Mouse (Mus musculus) v-Abl transformed pro-B cells (cell line): ENCODE results near the gene Tfip11.

ENCODE experiments used
- in situ Hi-C, 2 experiments: fragments of 400-800 bp; cut with MboI; formaldehyde crosslinking; loops; one replicate each; pipeline ENCODE4 v1.15.1; 2025; ENCODE audit not compliant: unreplicated experiment in 2 of 2

Tfip11 gene

DNA sequence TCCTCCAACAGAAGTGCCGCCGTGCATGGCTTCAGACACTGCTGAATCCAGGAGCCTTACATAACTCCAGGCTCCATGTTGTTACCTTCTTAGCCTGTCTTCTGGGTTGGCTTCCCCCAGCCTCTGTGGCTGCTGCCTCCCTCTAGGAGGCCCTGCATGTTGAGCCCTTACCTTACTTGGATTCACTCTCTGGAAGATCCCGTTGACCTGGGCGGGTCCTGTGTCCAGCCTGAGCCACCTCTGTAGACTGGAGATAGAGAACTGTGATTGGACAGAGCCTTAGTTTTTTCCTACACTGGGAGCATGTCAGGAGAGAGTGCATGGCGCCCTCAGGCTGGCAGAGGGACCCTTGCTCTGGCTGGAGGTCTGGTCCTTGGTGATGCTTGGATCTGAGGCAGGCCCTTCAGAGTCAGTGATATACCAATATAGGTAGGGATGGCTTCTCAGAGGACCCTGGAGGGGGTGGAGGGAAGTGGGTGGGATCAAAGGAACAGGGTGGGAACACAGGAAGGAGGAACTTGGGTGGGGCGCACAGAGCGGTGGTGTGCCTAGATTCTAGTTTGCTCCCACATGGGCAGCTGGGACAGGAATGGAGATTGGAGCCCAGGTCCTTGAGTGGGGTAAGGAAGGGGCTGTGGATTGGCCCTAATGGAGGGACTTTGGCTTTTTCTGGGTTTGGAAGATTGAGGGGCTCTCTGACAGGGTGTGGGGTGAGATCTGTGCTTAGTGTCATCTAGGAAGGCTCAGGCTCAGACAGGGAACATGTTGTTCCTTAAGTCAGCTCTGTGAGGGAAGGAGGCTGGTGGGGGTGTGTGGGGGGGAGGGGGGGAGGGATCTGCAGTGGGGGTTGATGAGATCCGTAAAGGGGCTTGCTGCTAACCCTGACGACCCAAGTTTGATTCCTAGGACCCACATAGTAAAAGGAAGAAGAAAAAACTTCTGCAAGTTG lies 37.7 kb upstream of the Tfip11 start:
- in situ Hi-C loops: loop anchor here (5.0 to 25.0 kb wide), 3 partner anchors 34 to 1499 kb away; no protein-coding TSS in a partner anchor

- in situ Hi-C loops: loop anchor here (5.0 to 25.0 kb wide), 3 partner anchors 33 to 1498 kb away; no protein-coding TSS in a partner anchor
Observed at GRCm38 (mm10) chr5:112289236-112289635, 36.9 kb upstream of the Tfip11 start.

GRCm38 (mm10) chr5:112289819-112290535 lies 36.2 kb upstream of the Tfip11 start:
- in situ Hi-C loops: loop anchor here (5.0 to 25.0 kb wide), 3 partner anchors 32 to 1497 kb away; no protein-coding TSS in a partner anchor

- in situ Hi-C loops: loop anchor here in 1 of 2 experiments (5.0 to 25.0 kb wide), 2 partner anchors 48 to 1497 kb away; no protein-coding TSS in a partner anchor
Observed at GRCm38 (mm10) chr5:112290536-112290880, 35.6 kb upstream of the Tfip11 start.

DNA sequence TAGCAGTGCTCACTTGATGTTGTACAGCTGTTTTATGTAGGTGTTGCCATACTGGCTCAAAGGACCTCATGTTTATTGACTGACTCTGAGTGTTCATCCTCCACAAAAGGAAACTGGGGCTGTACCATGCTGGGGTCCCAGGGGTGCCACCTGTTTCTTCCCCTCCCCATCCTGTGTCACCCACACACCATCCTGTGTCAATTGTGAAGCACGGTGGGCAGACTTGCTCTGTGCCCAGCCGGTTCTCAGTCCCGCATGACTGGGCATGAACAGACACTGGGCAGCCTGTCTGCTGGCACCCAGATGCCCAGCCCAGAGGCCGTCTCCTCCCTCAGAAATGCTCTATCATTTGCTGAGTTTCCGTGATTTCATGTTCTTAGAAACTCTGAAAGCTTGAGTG lies 34.3 kb upstream of the Tfip11 start:
- in situ Hi-C loops: loop anchor here in 1 of 2 experiments (5.0 to 25.0 kb wide), 2 partner anchors 50 to 1495 kb away; no protein-coding TSS in a partner anchor

DNA sequence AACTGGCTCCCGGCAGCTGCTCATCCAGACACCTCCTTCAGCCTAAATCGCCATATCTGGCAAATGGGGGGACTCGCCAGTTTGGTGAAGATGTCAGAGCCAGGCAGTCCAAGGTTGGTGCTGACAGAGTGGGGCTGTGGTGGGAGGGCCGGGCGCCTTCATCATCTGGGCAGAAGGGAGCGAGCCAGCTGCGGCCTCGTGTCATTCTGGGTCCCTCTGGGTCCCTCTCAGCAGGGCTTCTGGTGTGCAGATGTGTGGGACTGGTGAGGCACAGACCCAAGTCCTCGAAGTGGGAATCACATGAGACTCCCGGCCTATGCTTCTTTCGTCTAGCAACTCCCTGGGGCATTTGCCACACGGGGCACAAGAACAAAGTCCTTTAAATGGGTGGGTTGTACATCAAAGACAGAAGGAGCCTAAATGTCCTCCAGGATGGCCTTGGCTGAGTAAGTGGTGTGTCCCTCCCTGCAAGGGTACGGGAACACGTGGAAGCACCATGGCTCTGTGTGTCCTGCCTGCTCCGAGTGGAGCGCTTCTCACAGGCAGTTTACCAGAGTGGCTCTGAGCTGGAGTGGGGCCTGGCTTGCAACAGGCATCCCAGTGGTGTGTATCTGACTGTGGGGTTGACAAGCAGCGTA lies 33.7 kb upstream of the Tfip11 start:
- in situ Hi-C loops: loop anchor here in 1 of 2 experiments (5.0 to 25.0 kb wide), 2 partner anchors 50 to 1495 kb away; no protein-coding TSS in a partner anchor

DNA sequence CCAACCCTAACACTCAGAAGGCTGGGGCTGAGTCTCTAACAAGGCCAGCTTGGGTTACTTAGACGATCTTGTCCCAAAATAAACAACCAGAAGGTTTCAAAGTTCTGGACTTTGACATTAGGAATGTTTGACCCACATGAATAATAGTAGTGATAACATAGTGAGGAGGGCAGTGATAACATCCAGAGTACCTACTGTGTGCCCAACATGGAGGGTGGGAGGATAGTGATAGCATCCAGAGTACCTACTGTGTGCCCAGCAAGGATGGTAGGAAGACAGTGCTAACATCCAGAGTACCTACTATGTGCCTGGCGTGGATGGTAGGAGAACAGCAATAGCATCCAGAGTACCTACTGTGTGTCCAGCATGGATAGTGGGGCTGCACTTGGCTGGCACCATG lies 32.4 kb upstream of the Tfip11 start:
- in situ Hi-C loops: loop anchor here in 1 of 2 experiments (5.0 to 25.0 kb wide), 2 partner anchors 51 to 1494 kb away; no protein-coding TSS in a partner anchor

- in situ Hi-C loops: loop anchor here in 1 of 2 experiments (5.0 to 25.0 kb wide), 2 partner anchors 52 to 1493 kb away; no protein-coding TSS in a partner anchor
Observed at GRCm38 (mm10) chr5:112294696-112295095, 31.5 kb upstream of the Tfip11 start.

DNA sequence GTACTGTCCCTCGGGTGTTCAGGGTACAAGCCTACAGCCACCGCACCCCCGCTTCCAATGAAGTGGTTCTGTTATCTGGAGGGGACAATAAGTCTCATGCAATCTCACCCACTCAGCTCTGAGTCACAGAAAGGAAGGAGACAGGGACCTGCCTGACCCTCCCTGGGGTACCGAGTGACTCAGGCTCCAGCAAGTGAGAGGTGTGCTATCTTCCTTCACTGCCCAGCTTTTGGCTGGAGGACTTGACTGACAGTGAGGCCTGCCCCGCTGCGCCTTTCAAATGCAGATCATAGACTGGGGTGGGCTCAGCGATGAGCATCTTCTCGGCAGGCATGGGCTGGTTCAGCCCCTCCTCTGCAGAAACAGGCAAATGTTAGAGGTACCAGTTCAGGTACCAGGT lies 31.0 kb upstream of the Tfip11 start:
- in situ Hi-C loops: loop anchor here in 1 of 2 experiments (25.0 kb wide), 1 partner anchor 1492 kb away; no protein-coding TSS in a partner anchor

DNA sequence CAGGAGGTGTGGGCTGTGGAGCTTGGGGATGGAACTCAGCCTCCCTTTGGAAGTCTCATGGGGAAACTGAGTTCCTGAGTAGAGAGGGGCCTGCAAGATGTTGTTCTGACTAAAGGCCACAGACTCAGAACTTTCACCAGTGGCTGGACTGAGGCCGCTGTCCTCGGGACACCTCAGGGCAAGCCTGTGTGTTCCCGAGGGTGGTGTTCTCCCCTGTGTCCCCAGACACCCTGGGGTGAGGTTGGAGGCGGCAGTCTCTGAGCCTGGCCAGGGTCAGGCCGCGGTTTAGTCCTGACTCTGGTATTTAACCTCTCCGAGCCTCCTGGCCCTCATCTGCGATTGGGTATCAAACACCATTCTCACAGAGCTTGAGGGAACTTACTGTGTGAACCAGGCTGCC lies 30.6 kb upstream of the Tfip11 start:
- in situ Hi-C loops: loop anchor here in 1 of 2 experiments (25.0 kb wide), 1 partner anchor 1492 kb away; no protein-coding TSS in a partner anchor

DNA sequence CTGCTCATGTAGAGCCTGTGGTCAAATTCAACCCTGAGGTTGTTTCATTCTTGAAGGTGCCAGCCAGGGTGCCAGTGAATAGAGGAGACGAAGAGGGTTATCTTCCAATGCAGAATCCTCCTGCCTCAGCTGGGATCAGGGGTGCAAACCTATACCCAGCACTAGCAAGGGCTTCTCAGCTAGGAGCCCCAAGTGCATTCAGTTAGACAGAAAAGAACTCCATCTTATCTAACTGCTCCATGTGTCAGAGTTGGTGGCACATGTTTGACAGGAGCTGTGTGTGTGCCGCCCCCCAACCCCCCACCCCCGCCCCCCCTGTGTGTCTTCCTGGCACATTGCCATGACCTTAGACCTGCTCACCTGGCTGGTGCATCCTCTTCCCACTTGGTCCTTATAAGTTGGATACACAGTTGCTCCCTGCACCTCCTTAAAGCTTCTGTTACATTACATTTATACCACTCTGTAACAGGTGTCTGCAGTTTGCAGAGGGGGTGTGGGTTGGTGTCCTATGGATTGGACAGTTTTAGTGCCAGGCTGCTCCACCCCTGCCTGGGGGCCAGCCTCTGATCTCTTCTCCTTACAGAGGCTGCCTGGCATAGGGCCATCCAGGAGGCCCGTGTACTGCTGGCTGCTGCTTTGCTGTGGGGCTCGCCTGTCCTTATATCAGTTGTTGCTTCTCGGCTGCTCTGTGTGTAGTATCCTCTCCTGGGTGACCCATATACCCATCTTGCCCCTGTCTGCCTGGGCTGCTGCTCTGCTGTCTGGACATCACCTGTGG lies 29.6 kb upstream of the Tfip11 start:
- in situ Hi-C loops: loop anchor here in 1 of 2 experiments (25.0 kb wide), 1 partner anchor 1491 kb away; no protein-coding TSS in a partner anchor

DNA sequence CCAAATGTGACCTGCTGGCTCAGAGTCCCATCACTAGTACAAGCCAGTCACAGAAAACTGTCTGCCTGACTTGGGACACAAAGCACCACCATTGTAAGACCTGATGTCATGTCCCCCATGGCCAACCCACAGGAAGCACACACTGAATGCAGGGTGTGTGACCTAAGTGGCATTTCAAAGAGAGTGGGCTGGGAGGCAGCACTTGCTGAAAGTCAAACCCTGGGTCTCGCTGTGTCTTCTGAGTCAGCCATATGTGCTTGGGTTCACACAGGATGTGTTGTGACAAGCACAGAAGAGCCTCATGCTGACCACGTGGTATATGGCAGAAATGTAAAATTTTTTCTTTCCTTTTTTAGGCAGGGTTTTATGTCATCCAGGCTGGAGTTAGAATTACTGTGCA lies 28.9 kb upstream of the Tfip11 start:
- in situ Hi-C loops: loop anchor here in 1 of 2 experiments (25.0 kb wide), 1 partner anchor 1490 kb away; no protein-coding TSS in a partner anchor

GRCm38 (mm10) chr5:112298226-112298988 lies 27.8 kb upstream of the Tfip11 start:
- in situ Hi-C loops: loop anchor here in 1 of 2 experiments (25.0 kb wide), 1 partner anchor 1489 kb away; no protein-coding TSS in a partner anchor

GRCm38 (mm10) chr5:112299399-112299798 lies 26.8 kb upstream of the Tfip11 start:
- in situ Hi-C loops: loop anchor here in 1 of 2 experiments (25.0 kb wide), 1 partner anchor 1488 kb away; no protein-coding TSS in a partner anchor

DNA sequence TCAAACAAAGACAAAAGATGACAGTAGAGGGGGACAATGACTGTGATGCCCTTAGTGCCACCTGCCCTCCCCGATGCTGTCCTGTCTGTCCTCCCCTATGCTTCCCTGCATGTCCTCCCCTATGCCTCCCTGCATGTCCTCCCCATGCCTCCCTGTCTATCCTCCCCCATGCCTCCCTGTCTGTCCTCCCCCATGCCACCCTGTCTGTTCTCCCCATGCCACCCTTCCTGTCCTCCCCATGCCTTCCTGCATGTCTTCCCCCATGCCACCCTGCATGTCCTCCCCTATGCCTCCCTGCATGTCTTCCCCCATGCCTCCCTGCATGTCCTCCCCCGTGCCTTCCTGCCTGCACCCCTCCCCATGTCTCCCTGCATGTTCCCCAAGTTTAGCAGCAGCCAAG lies 26.0 kb upstream of the Tfip11 start:
- in situ Hi-C loops: no loop called here

DNA sequence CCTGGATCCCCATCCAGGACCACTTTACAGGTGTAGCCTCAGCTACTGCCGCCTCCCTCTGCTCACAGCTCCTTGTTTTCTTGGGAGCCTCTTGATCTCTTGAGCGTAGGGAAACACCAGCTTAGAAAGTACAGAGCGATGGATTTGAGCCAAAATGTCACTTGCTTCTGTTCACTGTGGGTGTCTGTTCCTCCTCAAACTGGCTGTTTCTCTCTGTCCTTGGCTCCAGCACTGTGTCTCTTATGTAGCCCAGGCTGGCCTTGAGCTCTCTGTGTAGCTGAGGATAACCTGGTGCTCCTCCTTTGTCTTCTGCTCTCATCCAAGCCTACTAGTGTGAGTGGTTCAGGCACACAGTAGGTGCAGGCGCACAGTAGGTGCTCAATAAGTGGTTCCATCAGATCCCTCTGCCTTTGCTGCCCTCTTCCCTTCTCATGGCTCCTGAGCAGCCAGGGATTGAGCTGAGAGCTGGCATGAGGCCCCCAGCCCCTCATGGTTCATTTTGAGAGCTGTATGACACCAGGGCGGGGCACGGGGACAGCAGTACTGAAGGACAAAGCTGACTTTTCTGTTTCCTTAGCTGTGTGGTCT lies 25.3 kb upstream of the Tfip11 start:
- in situ Hi-C loops: no loop called here

- in situ Hi-C loops: no loop called here
Observed at GRCm38 (mm10) chr5:112301694-112302093, 24.5 kb upstream of the Tfip11 start.

- in situ Hi-C loops: no loop called here
Observed at GRCm38 (mm10) chr5:112302310-112302709, 23.8 kb upstream of the Tfip11 start.
